Mouse (Mus musculus): Measurements from ENCODE around the gene U2af2. TPM values are rescaled to one million over a fixed set of nuclear protein-coding genes. Genes with fewer than 3 reads are reported as not detected.

Gene U2af2
- total RNA-seq, 2 experiments from 2014 or later: 162 to 183 TPM

DNA sequence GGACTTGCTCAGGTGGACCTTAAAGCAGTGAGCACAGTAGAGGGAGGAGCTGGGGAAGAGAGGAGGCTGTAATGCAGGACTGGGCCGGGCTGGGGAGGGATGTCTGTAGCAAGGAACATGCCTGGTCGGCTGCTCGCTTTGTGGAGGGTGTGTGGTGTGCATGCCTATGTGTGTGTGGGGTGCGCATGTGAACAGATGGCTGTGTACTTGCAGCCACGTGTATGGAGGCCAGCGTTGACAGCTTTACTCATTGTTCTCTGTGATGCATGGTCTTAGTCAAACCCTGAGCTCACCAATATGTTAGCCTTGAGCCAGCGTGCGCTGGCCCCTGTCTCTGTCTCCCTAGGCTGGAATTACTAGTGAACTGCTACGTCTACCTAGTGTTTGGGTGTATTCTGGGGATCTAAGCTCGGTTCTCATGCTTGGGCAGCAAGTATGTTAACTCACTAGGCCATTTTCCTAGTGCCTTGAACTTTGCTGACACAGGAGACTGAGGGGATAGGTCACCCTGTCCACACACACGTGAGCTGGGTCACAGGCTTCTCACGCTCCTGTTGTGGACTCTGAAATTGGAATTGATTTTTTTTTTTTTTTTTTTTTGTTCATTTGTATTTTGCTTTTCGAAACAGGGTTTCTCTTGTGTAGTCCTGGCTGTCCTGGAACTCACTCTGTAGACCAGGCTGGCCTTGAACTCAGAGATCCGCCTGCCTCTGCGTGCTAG, 29.2 kb downstream of the U2af2 start:
- intact Hi-C loops (cut with DNase I): no loop called here
- peak; percentile 48 to 57 for DNase-seq (ENCODE audit: low spot score in 2 of 2)

GRCm38 (mm10) chr7:5092381-5092780, 30.4 kb downstream of the U2af2 start:
- DNase-seq (ENCODE audit: low spot score in 2 of 2): no peak
- intact Hi-C loops (cut with DNase I): no loop called here

- intact Hi-C loops (cut with DNase I): no loop called here
- DNase-seq (ENCODE audit: low spot score in 2 of 2): peak; percentile 35 to 38
Measured at GRCm38 (mm10) chr7:5092831-5093510, 31.0 kb downstream of the U2af2 start.

GRCm38 (mm10) chr7:5098769-5099168, 36.8 kb downstream of the U2af2 start:
- no peak for DNase-seq (ENCODE audit: low spot score in 2 of 2)
- intact Hi-C loops (cut with DNase I): no loop called here

DNA sequence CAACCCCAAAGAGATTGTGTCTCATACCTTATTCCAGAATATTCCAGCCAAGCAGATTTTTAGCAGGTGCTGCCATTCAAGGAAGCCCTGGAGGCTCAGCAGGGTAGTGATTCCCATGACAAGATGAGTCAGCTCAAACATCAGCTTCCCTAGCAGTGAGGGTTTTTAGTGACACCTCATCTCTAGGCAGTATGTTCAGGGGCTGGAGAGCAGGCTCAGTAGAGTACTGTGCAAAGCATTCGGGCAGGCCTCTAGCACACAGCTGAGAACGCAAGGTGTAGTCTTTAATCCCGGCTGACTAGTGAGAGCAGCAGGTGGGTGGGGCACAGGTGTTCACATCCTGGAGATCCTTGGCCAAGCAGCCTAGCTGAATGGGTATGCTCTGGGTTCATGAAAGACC, 37.9 kb downstream of the U2af2 start:
- no peak for DNase-seq (ENCODE audit: low spot score in 2 of 2)
- intact Hi-C loops (cut with DNase I): no loop called here

DNA sequence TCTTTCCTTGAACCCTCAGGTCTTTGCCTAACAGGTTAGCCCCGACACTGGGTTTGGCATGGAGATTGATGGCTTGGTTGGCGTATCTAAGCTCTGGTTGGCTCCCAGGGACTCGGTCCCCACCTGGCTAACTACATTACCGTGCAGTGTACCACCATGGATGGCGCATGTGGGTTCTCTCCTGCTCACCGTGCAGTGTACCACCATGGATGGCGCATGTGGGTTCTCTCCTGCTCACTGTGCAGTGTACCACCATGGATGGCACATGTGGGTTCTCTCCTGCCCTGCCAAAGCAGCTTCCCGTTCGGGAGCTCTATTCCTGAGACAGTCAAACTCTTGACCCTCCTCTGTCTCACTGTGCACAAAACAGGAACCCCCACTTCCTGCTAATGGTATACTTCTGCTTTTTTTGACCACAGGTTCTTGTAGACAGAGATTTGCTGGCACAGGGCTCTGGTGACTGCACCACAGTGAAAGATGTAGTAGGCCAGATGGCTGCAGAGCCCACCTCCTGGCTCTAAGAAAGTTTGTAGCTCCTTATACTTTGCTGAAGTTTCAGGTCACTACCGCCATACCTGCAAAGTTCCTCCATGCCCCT, 39.2 kb downstream of the U2af2 start:
- DNase-seq (ENCODE audit: low spot score in 2 of 2): no peak

DNA sequence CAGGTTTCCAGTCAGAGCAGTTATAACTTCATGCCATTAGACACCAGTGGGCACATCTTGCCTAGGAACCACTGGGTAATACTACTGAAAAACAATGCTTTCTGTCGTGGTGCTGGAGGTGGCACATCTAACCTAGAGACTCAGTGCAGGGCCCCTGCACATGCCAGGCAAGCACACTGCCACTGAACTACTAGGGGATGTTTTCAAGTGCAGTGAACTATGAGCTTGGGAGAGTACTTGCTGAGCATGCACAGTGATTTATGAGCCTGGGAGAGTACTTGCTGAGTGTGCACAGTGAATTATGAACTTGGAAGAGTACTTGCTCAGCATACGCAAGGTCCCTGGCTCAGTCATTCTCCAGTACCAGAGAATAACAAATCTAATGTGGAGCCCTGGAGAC, 40.6 kb downstream of the U2af2 start:
- no peak for DNase-seq (ENCODE audit: low spot score in 2 of 2)
- intact Hi-C loops (cut with DNase I): no loop called here

More for the DNA sequence above, 39.2 kb downstream of the U2af2 start:
- intact Hi-C loops (cut with DNase I): no loop called here

GRCm38 (mm10) chr7:5108272-5108671, 46.3 kb downstream of the U2af2 start:
- intact Hi-C loops (cut with DNase I): no loop called here
- DNase-seq (ENCODE audit: low spot score in 2 of 2): no peak

DNA sequence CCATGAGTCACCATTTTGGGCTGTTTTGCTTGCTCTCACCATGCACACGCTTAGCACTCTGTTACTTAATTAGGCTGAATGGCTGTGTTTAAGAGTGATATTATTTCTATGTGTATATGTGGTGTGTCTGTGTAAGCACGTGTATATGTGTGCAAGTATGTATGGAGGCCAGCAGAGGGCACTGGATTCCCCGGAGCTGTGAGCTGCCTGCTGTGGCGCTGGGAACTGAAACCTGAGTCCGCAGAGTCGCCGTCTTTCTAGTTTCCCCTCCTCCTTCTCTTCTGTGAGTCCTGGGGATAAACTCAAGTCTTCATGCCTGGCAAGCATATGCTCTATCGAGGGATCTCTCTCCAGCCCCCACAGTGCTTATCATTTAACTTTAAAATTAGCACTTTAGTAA, 47.4 kb downstream of the U2af2 start:
- intact Hi-C loops (cut with DNase I): no loop called here
- no peak for DNase-seq (ENCODE audit: low spot score in 2 of 2)

DNA sequence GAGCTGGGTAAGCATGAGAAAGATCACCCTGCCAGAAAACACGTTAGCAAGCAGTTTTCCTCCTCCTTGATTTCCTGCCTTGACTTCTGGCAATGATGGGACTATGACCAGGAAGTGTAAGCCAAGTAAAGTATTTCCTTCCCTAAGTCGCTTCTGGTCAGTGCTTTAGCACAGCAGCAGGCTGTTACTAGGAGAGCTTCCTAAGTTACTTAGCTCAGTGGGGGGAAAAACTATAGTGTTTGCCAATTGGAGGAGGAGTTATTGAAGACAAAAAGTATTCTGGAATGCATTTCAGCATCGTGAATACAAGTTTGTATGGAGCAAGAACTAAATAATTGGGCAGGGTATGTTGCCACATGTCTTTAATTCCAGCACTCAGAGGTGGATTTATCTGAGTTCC, 50.8 kb downstream of the U2af2 start:
- intact Hi-C loops (cut with DNase I): no loop called here
- no peak for DNase-seq (ENCODE audit: low spot score in 2 of 2)

DNA sequence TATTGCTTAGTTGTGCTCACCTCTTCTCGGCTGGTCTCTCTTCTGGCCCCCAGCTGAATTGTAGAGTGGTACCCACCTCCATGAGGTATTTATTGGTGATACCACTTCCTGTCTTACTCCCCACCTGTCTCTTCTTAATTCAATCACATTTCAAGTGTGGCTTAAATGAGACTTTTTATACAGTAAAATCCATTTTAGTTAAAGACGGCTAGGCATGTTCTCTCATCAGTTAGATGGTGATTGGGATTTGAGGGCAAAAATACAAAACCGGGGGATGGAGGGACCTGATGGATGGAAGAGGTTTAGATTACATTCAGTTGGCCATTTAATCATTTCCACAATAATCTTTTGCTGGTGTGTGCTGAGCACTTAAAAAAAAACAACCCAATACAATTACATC, 54.9 kb downstream of the U2af2 start, which contains the start of gene Rfpl4:
Gene Rfpl4, minus strand, starts transcription at position 101 of the 400 bp plus-strand sequence.
- intact Hi-C loops (cut with DNase I): no loop called here
- DNase-seq (ENCODE audit: low spot score in 2 of 2): no peak

GRCm38 (mm10) chr7:5125078-5125477, 63.1 kb downstream of the U2af2 start:
- intact Hi-C loops (cut with DNase I): no loop called here

DNA sequence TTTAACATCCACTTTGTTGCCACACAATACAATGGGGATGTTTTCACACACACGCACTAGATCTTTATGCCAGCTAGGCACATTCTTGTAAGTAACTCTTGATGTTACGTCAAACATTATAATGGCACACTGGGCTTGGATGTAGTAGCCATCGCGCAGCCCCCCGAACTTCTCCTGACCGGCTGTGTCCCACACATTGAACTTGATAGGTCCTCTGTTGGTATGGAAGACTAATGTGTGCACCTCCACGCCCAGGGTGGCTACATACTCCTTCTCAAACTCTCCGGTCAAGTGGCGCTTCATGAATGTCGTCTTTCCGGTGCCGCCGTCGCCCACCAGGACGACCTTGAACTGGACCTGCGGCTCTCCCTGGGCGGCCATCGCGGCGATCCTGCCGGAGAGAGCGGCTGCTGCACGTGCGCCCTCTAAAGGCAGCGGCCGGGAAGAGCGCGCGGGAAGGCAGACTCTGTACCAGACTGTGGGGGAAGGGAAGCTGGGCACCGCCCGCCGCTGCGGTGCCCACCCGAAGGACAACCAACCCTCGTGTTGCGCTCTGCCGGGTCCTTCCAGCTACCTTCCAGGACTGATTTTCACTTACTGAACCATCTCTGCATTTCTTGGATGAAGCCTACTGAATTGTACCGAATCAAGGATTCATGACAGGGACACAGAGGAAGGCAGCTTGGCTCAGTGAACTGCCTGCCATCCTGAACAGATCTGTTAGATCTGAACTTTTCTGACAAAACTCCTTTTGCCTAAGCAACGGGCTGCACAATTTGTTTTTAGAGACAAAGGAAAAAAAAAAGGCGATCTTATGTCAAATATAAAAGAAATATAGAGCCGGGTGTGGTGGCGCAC, 63.8 kb downstream of the U2af2 start, which contains the start of gene Rasl2-9:
Gene Rasl2-9, minus strand, starts transcription at position 402 of the 858 bp plus-strand sequence.
- DNase-seq (ENCODE audit: low spot score in 2 of 2): peak; percentile 72 to 79
- intact Hi-C loops (cut with DNase I): no loop called here

More at GRCm38 (mm10) chr7:5125078-5125477, 63.1 kb downstream of the U2af2 start:
- no peak for DNase-seq (ENCODE audit: low spot score in 2 of 2)

Small RNAs within 50 kb of the gene (microRNA-seq; reads per million reads assigned to microRNA genes)
- not detected for gene Gm26217

Other genes with a start within 250 kb of the U2af2 start
- gene Ube2s, start 249.6 kb upstream of the U2af2 start, total RNA-seq (2021): 100 to 1,000 TPM in 1 of 2 experiments, 10 to 100 TPM in 1; 98.6 to 117 TPM
- 100 to 1,000 TPM in 1 of 2 experiments, 10 to 100 TPM in 1; 95.1 to 151 TPM for gene Shisa7, start 217.4 kb upstream of the U2af2 start, total RNA-seq (2021)
- gene Isoc2b, start 191.9 kb upstream of the U2af2 start, total RNA-seq (2021): 1 to 10 TPM; 6.0 to 8.6 TPM
- 10 to 100 TPM; 10.3 to 13.5 TPM for gene Isoc2a, start 185.0 kb upstream of the U2af2 start, total RNA-seq (2021)
- under 1 TPM in 1 of 2 experiments, not detected in 1; 0.32 TPM for gene Gm36210, start 155.6 kb upstream of the U2af2 start, total RNA-seq (2021)
- gene Zfp628, start 146.9 kb upstream of the U2af2 start, total RNA-seq (2021): 10 to 100 TPM; 14.0 to 17.0 TPM
- 100 to 1,000 TPM; 103 to 106 TPM for gene Nat14, start 140.1 kb upstream of the U2af2 start, total RNA-seq (2021)
- gene Ssc5d, start 136.4 kb upstream of the U2af2 start, total RNA-seq (2021): 1 to 10 TPM in 1 of 2 experiments, under 1 TPM in 1; 0.84 to 3.6 TPM
- under 1 TPM in 1 of 2 experiments, not detected in 1; 0.15 TPM for gene Sbk2, start 97.7 kb upstream of the U2af2 start, total RNA-seq (2021)
- gene Sbk3, start 91.0 kb upstream of the U2af2 start, total RNA-seq (2021): under 1 TPM; 0.44 to 0.86 TPM
- gene Zfp579, start 66.0 kb upstream of the U2af2 start, total RNA-seq (2021): 10 to 100 TPM; 30.9 to 31.3 TPM
- gene Zfp524, start 47.7 kb upstream of the U2af2 start, total RNA-seq (2021): 1 to 10 TPM; 6.7 to 7.0 TPM
- 10 to 100 TPM; 22.2 to 32.9 TPM for gene Fiz1, start 47.4 kb upstream of the U2af2 start, total RNA-seq (2021)
- gene Gm44973, start 46.6 kb upstream of the U2af2 start, total RNA-seq (2021): not detected
- 10 to 100 TPM; 32.7 to 42.3 TPM for gene Zfp865, start 41.8 kb upstream of the U2af2 start, total RNA-seq (2021)
- gene Ccdc106, start 41.6 kb upstream of the U2af2 start, total RNA-seq (2021): 10 to 100 TPM; 60.6 to 60.9 TPM
- gene 4632433K11Rik, start 28.0 kb upstream of the U2af2 start, total RNA-seq (2021): 1 to 10 TPM in 1 of 2 experiments, not detected in 1; 1.1 TPM
- gene Zfp784, start 23.7 kb upstream of the U2af2 start, total RNA-seq (2021): 1 to 10 TPM; 5.3 to 5.7 TPM
- 10 to 100 TPM; 27.4 to 35.7 TPM for gene Zfp580, start 10.6 kb upstream of the U2af2 start, total RNA-seq (2021)
- 100 to 1,000 TPM; 435 to 530 TPM for gene Epn1, start 18.1 kb downstream of the U2af2 start, total RNA-seq (2021)
- not detected for gene Rfpl4, start 54.8 kb downstream of the U2af2 start, total RNA-seq (2021)
- under 1 TPM; 0.32 to 0.68 TPM for gene Rasl2-9, start 63.8 kb downstream of the U2af2 start, total RNA-seq (2021)
- gene Vmn1r55, start 87.5 kb downstream of the U2af2 start, total RNA-seq (2021): not detected
- gene Vmn1r56, start 134.6 kb downstream of the U2af2 start, total RNA-seq (2021): not detected
- gene Vmn1r57, start 156.3 kb downstream of the U2af2 start, total RNA-seq (2021): not detected

Measured in left cerebral cortex, postnatal 36 days (tissue).